Mouse (Mus musculus): ENCODE measurements around the gene Arhgdib.

DNA sequence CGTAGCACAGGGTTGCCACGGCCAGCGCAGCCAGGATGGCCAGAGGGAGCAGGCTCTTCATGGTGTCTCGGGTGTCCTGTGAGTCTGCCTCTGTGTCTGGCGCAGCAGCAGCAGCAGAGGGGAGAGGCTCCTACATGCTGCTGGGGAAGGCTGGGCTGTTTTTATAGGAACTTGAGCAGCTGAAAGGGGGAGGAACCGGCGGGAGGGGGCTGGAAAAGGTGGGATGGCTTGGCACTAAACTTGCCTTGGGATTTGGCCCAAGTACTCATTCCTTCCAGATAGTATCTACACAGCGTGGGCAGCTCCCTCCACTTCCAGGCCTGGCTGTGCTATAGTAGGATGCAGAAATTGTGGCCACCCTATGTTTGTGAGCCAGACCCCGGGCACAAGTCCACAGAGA lies 66.0 kb downstream of the Arhgdib start, which contains the start of gene Mgp:
- TF ChIP-seq CTCF (IDR thresholded peaks at IDR 0.05; ENCODE audit: borderline replicate concordance, extremely low read depth, insufficient read depth, insufficient read length) (no peak), POLR2A (IDR thresholded peaks at IDR 0.05; ENCODE audit: borderline replicate concordance, extremely low read depth, insufficient read depth, insufficient read length, poor library complexity, severe bottlenecking) (no peak)
